Mouse (Mus musculus) heart, embryonic 15.5 days (tissue): ENCODE measurements around the gene Fbxl15. TPM values are rescaled to one million over a fixed set of nuclear protein-coding genes. Genes with fewer than 3 reads are reported as not detected.

Experiments
- ATAC-seq: fragments of 200-750 bp; cut with Nextera tagmentation; replicated peaks from 2 replicates; pipeline ENCODE4 v1.8.0; 2017; ENCODE audit warnings: low read depth, moderate TSS enrichment; ENCODE audit not compliant: insufficient number of reproducible peaks, insufficient read depth, low FRiP score
- H3K27ac ChIP-seq: fragments of 300-500 bp; sonication (generic); 2 replicates; pipeline ENCODE4 v1.5.1; 2015; ENCODE audit warnings: mild to moderate bottlenecking, inconsistent platforms
- H3K27me3 ChIP-seq: fragments of 300-500 bp; sonication (generic); 2 replicates; pipeline ENCODE4 v1.6.1; 2015; ENCODE audit warnings: inconsistent platforms
- H3K36me3 ChIP-seq: fragments of 300-500 bp; sonication (generic); 2 replicates; pipeline ENCODE4 v1.6.1; 2015; ENCODE audit warnings: mild to moderate bottlenecking, inconsistent platforms
- H3K4me1 ChIP-seq: fragments of 300-500 bp; sonication (generic); replicated peaks from 2 replicates; pipeline ENCODE4 v1.6.1; 2015; ENCODE audit warnings: inconsistent platforms
- H3K4me2 ChIP-seq: fragments of 300-500 bp; sonication (generic); 2 replicates; pipeline ENCODE4 v1.6.1; 2015; ENCODE audit warnings: inconsistent platforms, mild to moderate bottlenecking, moderate library complexity
- H3K4me3 ChIP-seq: fragments of 300-500 bp; sonication (generic); 2 replicates; pipeline ENCODE4 v1.5.1; 2015; ENCODE audit warnings: mild to moderate bottlenecking, inconsistent platforms
- H3K9ac ChIP-seq: fragments of 300-500 bp; sonication (generic); 2 replicates; pipeline ENCODE4 v1.6.1; 2015; ENCODE audit warnings: mild to moderate bottlenecking, inconsistent platforms
- H3K9me3 ChIP-seq: fragments of 300-500 bp; sonication (generic); replicated peaks from 2 replicates; pipeline ENCODE4 v1.6.1; 2016; ENCODE audit warnings: inconsistent platforms
- WGBS: fragments of 180-500 bp; shearing (Covaris S2); methylation state at CpG from one replicate; pipeline ENCODE4 v1.1.7; 2015; ENCODE audit warnings: mixed read lengths; 5-methylcytosine and 5-hydroxymethylcytosine counted together
- polyA plus RNA-seq: library from polyadenylated mRNA; unstranded; fragments of >200 nt; fragmentation: Nextera tagmentation; extraction: Ambion mirVana; gene quantifications from 2 replicates; pipeline ENCODE4 v1.2.1, GENCODE M21; 2015

Gene Fbxl15
- polyA plus RNA-seq, 1 experiment from 2014 or later, result 10.5 TPM

DNA sequence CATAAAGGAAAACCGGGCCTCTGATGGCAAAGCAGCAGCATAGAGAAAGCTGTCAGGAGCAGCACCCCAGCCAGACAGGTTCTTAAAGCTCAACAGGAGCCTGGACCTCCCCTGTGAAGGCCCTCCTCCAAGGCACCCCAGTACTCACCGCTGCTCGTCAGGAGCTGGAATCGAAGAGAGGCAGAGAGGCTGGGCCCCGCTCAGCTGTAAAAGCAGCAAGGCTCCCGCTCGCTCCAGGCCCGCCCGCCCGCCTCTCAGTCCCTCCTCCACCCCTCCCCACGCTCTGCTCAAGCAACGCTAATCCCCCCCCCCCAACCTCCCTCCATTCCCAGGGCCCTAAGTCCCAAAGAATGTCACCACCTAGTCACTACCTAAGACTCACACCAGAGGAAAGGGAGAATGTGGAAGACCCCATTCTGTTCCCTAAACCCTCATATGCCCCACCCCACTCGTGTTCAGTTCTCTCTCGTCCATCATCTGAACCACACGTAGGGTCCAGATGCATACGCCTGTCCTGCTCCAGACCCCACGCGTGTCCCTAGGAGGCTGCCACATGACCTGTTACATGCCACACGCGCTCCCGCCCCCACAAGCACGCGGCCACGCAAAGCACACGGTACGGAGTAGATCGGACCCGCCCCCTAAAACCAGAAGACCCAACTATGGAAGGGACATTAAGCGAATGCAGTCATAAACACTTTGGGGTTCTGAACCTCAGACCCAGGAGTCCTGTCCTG, 1.8 kb upstream of the Fbxl15 start:
- no peaks in the 10 kb centered on the region for H3K9me3 ChIP-seq
- H3K4me3 ChIP-seq, result no peak overlapping the region
- H3K36me3 ChIP-seq, result peaks cover 5% of the 10 kb centered on the region; the same call in 1 of the 2 replicates
- H3K4me2 ChIP-seq, result 0 out of 2 replicates have a peak overlapping the region, but pooled peaks have one; percentile 93
- H3K4me1 ChIP-seq, result peaks cover 34% of the 10 kb centered on the region
- no peak overlapping the region for H3K27ac ChIP-seq
- H3K27me3 ChIP-seq, result peaks cover 63% of the 10 kb centered on the region
- no peak for ATAC-seq
- 6% methylated on average over 29 of the region's 29 CpGs for WGBS
- no peak overlapping the region for H3K9ac ChIP-seq

DNA sequence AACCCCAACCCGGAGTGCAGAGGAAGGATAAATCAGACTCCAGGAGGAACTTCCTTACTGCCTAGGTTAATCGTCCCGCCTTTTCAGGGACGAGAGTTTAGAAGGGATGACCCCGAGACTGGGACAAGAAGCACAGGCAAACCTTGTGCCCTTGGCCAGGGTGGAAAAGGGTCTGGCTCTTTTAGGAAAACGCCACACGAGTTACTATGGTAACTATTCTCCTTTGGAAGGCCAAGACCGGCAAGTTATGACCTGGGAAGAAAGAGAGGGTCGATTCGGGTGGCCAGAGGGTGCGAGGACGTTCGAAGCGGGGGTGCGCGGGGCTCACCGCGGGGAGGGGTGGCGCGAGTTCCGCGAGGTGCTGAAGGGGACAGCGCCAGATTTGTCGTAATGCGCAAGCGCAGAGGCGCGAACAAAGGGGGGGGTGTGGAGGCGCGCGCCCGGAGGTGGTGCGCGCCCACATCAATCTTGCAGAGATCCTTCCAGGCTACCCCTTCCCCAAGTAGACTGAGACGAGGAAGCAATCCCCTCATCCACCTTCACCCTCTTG, 1.2 kb upstream of the Fbxl15 start, which contains the start of gene Psd:
Psd (minus strand) TSS at position 401 of the 550 bp plus-strand sequence.
- H3K27me3 ChIP-seq, result peaks cover 56% of the 10 kb centered on the region
- under 1% methylated on average over 35 of the region's 35 CpGs for whole genome bisulfite sequencing

DNA sequence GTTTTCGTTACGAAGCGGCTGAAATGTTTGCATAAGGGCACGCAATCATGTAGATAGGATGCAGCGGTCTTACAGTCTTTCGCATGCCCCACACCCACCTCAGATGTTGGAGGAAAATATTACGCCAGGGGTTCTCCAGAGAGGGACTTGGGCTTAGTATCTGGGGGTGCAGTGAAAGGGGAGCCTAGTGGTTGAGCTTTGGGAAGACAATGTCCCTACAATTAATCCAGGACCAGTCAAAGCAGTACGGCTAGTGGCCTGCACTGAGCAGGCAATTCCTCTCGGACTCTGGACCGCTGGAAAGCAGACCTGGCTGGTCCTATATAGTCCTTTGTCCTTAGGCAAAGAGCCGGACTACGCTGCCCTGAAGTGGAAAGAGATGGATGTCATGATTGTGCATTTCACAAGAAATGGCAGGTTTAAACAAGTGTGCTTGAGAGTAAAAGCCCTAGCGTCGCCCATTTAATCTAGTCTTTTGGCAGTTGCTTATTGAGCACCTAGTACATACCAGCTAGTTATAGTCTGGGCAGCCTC, 386 bp upstream of the Fbxl15 start:
- H3K9me3 ChIP-seq, result no peaks in the 10 kb centered on the region
- no peak overlapping the region; the same call in 1 of the 2 replicates for H3K9ac ChIP-seq
- peak overlapping the region; percentile 93 for H3K4me2 ChIP-seq
- peaks cover 11% of the 10 kb centered on the region; the same call in 1 of the 2 replicates for H3K36me3 ChIP-seq
- H3K27ac ChIP-seq, result peak overlapping the region; percentile 86
- ATAC-seq, result no peak
- peaks cover 31% of the 10 kb centered on the region for H3K4me1 ChIP-seq
- peaks cover 48% of the 10 kb centered on the region for H3K27me3 ChIP-seq
- WGBS, result 26% methylated on average over 14 of the region's 14 CpGs
- H3K4me3 ChIP-seq, result peak overlapping the region; percentile 68

More for the DNA sequence above, 1.2 kb upstream of the Fbxl15 start, which contains the start of gene Psd:
- Histone ChIP-seq H3K36me3 (peaks cover 8% of the 10 kb centered on the region; the same call in 1 of the 2 replicates), H3K27ac (peak within 1 kb of the TSS; percentile 86), H3K4me3 (peak within 1 kb of the TSS; percentile 68), H3K9me3 (no peaks in the 10 kb centered on the region), H3K4me1 (peaks cover 31% of the 10 kb centered on the region), H3K9ac (peak within 1 kb of the TSS; percentile 62), H3K4me2 (peak within 1 kb of the TSS; percentile 93)
- no peak for ATAC-seq

DNA sequence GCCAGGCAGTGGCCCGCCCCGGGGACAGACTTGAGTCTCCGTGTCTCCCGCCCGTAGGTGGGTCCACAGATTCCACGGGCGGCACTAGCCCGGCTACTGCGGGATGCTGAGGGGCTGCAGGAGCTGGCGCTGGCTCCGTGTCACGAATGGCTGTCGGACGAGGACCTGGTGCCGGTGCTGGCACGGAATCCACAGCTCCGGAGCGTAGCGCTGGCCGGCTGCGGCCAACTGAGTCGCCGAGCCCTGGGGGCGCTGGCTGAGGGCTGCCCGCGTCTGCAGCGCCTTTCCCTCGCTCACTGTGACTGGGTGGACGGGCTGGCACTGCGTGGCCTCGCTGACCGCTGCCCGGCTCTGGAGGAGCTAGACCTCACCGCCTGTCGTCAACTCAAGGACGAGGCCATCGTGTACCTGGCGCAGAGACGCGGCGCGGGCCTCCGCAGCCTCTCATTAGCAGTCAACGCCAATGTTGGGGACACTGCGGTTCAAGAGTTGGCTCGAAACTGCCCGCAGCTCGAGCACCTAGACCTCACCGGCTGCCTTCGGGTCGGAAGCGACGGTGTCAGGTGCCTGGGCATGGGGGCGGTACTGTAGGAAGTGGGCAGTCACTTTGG, 1.2 kb downstream of the Fbxl15 start:
- 2% methylated on average over 54 of the region's 54 CpGs for WGBS

DNA sequence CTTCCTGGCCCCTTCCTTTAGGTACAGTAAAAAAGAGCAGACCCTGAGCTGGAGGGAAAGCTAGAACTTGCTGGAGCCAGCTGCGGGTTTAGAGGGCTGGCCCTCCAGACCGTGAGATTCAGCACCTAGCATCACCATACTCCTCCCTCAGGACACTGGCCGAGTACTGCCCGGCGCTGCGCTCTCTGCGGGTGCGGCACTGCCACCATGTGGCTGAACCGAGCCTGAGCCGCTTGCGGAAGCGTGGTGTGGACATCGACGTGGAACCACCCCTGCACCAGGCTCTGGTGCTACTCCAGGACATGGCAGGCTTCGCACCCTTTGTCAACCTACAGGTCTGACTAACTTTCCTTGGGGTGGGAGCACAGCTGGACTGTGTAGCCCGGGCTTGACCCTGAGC, 2.0 kb downstream of the Fbxl15 start:
- WGBS, result 8% methylated on average over 16 of the region's 16 CpGs
- no peak overlapping the region for H3K27ac ChIP-seq
- peak overlapping the region; percentile 68 for H3K4me3 ChIP-seq

More for the DNA sequence above, 1.2 kb downstream of the Fbxl15 start:
- Histone ChIP-seq H3K9ac (peak overlapping the region; percentile 62), H3K4me3 (peak overlapping the region; percentile 68), H3K4me1 (peaks cover 31% of the 10 kb centered on the region), H3K36me3 (peaks cover 12% of the 10 kb centered on the region; the same call in 1 of the 2 replicates), H3K9me3 (no peaks in the 10 kb centered on the region), H3K4me2 (peak overlapping the region; percentile 93), H3K27ac (peak overlapping the region; percentile 86), H3K27me3 (peaks cover 33% of the 10 kb centered on the region)
- ATAC-seq, result peak; percentile 3; the same call in 1 of the 2 replicates

DNA sequence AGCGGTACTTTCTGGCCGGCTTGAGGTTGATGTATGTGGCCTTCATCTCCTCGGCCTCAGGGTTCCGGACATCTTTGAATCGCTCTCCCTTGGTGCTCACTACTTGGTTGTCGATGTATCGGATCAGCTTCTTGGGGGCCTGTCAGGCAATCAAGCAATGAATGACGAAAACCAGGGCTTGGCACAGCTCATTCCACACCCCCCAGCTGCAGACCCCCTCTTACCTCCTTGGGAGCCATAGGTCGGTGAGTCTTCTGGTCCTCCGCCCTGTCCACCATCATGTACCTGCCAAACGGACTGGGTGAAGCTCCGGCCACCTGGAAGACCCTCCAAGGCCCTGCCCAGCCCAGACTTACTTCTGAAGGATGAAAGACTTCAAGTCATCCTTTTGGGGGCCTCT, 2.7 kb downstream of the Fbxl15 start:
- H3K4me3 ChIP-seq, result no peak overlapping the region
- no peak for ATAC-seq
- peaks cover 31% of the 10 kb centered on the region for H3K4me1 ChIP-seq
- no peak overlapping the region for H3K9ac ChIP-seq
- peaks cover 17% of the 10 kb centered on the region for H3K27me3 ChIP-seq
- peaks cover 12% of the 10 kb centered on the region; the same call in 1 of the 2 replicates for H3K36me3 ChIP-seq
- H3K4me2 ChIP-seq, result no peak overlapping the region
- H3K9me3 ChIP-seq, result no peaks in the 10 kb centered on the region
- H3K27ac ChIP-seq, result no peak overlapping the region
- 89% methylated on average over 12 of the region's 12 CpGs for WGBS

More for the DNA sequence above, 2.0 kb downstream of the Fbxl15 start:
- Histone ChIP-seq H3K4me1 (peaks cover 31% of the 10 kb centered on the region), H3K9me3 (no peaks in the 10 kb centered on the region), H3K27me3 (peaks cover 25% of the 10 kb centered on the region), H3K9ac (no peak overlapping the region), H3K36me3 (peaks cover 12% of the 10 kb centered on the region; the same call in 1 of the 2 replicates), H3K4me2 (peak overlapping the region; percentile 93; the same call in 1 of the 2 replicates)
- peak; percentile 25 for ATAC-seq

DNA sequence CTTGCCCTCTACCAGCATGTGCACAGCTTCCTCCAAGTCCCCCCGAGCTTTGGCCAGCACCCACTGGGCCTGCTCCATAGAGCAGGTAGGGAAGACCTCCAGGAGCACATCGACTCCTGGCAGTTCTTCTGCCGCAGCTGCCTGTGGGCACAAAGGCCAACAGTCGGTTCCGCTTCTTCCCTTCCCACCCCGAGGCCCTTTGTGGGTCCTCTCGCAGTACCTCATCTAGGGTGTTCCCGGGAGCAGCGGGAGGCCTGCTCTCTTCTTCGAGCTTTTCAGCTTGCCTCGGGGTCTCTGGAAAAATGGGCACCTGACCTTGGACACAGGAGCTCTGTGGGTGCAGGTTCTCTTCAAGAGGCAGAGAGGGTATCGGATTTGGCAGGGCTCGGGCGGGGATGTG, 3.3 kb downstream of the Fbxl15 start:
- ATAC-seq, result no peak
- H3K4me2 ChIP-seq, result no peak overlapping the region
- WGBS, result 90% methylated on average over 14 of the region's 14 CpGs
- H3K4me3 ChIP-seq, result no peak overlapping the region
- H3K27ac ChIP-seq, result no peak overlapping the region
- peaks cover 12% of the 10 kb centered on the region; the same call in 1 of the 2 replicates for H3K36me3 ChIP-seq
- no peak overlapping the region for H3K9ac ChIP-seq
- peaks cover 11% of the 10 kb centered on the region for H3K27me3 ChIP-seq
- H3K9me3 ChIP-seq, result no peaks in the 10 kb centered on the region
- H3K4me1 ChIP-seq, result peaks cover 31% of the 10 kb centered on the region

DNA sequence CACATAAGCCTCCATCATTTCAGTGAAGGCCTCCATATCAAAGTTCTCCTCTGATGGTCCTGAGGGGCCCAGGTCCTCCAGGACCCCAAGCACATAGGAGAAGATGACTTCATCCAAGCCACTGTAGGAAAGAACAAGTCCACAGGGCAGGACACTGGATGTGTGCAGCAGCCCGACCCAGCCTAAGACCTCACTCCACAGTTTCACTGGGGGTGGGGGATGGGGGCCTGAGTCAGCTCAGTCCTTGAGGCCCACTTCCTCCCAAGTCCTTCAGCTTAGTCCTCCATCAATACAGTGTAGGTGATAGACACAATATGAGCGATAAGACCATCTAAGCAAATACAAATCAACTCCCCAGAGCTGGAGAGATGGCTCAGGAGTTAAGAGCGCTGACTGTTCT, 4.0 kb downstream of the Fbxl15 start:
- peaks cover 12% of the 10 kb centered on the region; the same call in 1 of the 2 replicates for H3K36me3 ChIP-seq
- 85% methylated on average over 3 of the region's 3 CpGs for WGBS
- peaks cover 5% of the 10 kb centered on the region for H3K27me3 ChIP-seq
- H3K4me2 ChIP-seq, result no peak overlapping the region
- no peak overlapping the region for H3K9ac ChIP-seq
- H3K27ac ChIP-seq, result no peak overlapping the region
- H3K9me3 ChIP-seq, result no peaks in the 10 kb centered on the region
- no peak for ATAC-seq
- H3K4me1 ChIP-seq, result peaks cover 26% of the 10 kb centered on the region
- no peak overlapping the region for H3K4me3 ChIP-seq

DNA sequence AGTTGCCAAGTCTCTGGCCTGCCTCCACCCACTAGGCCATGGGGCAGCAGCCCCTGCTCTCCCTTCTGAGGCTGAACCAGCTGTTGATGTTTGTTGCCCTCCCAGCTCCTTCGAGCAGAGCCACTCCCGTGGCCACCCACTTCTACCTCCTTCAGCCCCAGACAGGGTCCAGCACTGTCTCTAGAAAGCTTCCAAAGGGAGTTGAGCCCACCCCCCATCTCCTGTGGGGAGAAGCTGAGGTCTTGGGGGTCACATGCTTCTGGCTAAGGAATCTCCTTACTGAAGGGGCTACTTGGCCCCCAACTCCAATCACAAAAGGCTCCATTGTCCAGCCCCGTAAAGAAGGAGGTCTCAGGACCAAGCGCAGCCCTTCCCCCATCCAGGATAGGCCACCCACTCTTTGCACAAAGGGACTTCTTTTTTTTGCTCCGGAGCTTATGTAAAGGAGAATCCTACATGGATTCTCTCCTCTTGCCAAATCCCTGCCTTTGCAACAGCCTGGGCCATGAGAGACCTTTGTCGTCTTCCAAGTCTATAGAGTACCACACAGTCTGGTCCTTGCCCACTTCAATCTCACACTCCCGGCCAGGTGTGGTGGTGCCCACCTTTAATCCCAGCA, 4.8 kb downstream of the Fbxl15 start:
- WGBS, result 73% methylated on average over 7 of the region's 7 CpGs
- ATAC-seq, result no peak
- no peaks in the 10 kb centered on the region for H3K27me3 ChIP-seq
- H3K27ac ChIP-seq, result no peak overlapping the region
- no peaks in the 10 kb centered on the region for H3K9me3 ChIP-seq
- H3K4me2 ChIP-seq, result no peak overlapping the region
- no peak overlapping the region for H3K9ac ChIP-seq
- H3K4me1 ChIP-seq, result peaks cover 23% of the 10 kb centered on the region
- no peak overlapping the region for H3K4me3 ChIP-seq
- peaks cover 12% of the 10 kb centered on the region; the same call in 1 of the 2 replicates for H3K36me3 ChIP-seq

DNA sequence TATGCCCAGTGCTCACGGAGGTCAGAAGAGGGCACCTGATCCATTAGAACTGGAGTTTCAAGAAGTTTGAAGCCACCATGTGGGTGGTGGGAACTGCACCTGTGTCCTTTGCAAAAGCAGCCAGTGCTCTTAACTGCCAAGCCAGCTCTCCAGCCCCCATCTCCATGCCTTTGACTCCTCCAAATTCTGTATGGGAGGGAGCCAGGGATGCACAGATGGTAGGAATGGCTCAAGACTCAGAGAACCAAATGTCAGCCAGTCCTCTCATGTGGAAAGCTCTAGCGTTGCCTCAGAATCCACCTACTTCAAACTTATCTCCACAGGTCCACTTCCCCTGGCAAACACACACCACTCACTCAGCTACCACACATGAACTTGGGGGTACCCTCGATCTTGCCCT, 5.9 kb downstream of the Fbxl15 start:
- Histone ChIP-seq H3K9me3 (no peaks in the 10 kb centered on the region), H3K27ac (no peak overlapping the region), H3K36me3 (peaks cover 12% of the 10 kb centered on the region; the same call in 1 of the 2 replicates), H3K4me1 (peaks cover 23% of the 10 kb centered on the region), H3K9ac (no peak overlapping the region), H3K27me3 (no peaks in the 10 kb centered on the region), H3K4me3 (no peak overlapping the region), H3K4me2 (no peak overlapping the region)
- 82% methylated on average over 3 of the region's 3 CpGs for WGBS
- no peak for ATAC-seq
